ENCODE assay signal across 19 mouse cellular contexts in the genomic region with DNA sequence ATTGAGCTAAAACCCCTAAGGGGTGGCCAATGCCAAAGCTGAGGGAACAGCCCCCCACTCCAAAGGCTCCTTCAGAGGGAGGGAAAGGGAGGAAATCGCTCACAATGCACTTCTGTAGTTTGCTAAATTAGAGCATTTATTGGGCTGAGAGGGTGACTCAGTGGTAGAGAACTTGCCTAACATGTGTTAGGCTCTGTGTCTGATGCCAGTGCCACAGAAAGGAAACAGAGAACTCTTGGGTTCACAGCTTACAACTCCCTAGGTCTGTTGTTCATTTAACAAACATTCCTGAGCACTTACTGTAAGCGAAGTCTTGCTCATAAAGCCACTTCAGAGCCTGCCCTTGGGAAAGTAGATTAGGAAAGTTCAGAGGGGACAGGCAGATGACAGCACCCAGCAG. TPM values are rescaled to one million over a fixed set of nuclear protein-coding genes. Genes with fewer than 3 reads are reported as not detected.
A peak's percentile ranks its signal among the peaks of the same experiment; 100 is the strongest.
DNase-seq lines count a peak whose midpoint lies in the region; ATAC-seq lines count a peak whose summit lies in the region.
"Had no signal": no experiment of that assay in that cellular context is flagged by ENCODE, and none has a peak within 500 bp of the region (broad histone marks: within the 10 kb centered on the region; RNA-seq: fewer than 3 reads in every experiment).

No protein-coding gene starts in this region.

- no peak for ATAC-seq in heart, embryonic 11.5 days (replicated peaks; ENCODE audit: insufficient number of reproducible peaks, low FRiP score, low TSS enrichment)
- ATAC-seq in embryonic facial prominence, embryonic 14.5 days (ENCODE audit: low read depth): no peak
- ATAC-seq in limb, embryonic 15.5 days (ENCODE audit: insufficient number of reproducible peaks, low FRiP score, low TSS enrichment, low read depth): 0 out of 2 replicates have a peak, but pooled peaks have one; percentile 48
- ATAC-seq in megakaryocyte progenitor cell, adult 5-6 weeks (replicated peaks; ENCODE audit: poor library complexity): no peak
- ATAC-seq: forebrain, embryonic 16.5 days; inflammation-experienced regulatory T-cells, adult 6 months had no signal

- no peak for DNase-seq in heart, postnatal 4 days
- peak; percentile 84 for DNase-seq in Muller cell, postnatal 12 days (ENCODE audit: inconsistent ontology term)
- peak; percentile 50 for DNase-seq in embryonic facial prominence, embryonic 14.5 days (ENCODE audit: low spot score)
- DNase-seq in urinary bladder, postnatal 10 days (ENCODE audit: low spot score): no peak
- DNase-seq: layer of hippocampus, postnatal 36 days; lung, postnatal 14 days; thymus, postnatal 4 days had no signal

- no peak overlapping the region for H3K4me3 ChIP-seq in heart, embryonic 11.5 days (ENCODE audit: low read depth, low read length)
- no peak overlapping the region for H3K4me3 ChIP-seq in embryonic facial prominence, embryonic 14.5 days (ENCODE audit: low read depth, low read length)
- no peak overlapping the region for H3K4me3 ChIP-seq in limb, embryonic 15.5 days

- H3K4me2 ChIP-seq in heart, embryonic 11.5 days: no peak overlapping the region
- no peak overlapping the region for H3K4me2 ChIP-seq in embryonic facial prominence, embryonic 14.5 days (ENCODE audit: low read depth, low read length)
- H3K4me2 ChIP-seq in limb, embryonic 15.5 days: no peak overlapping the region
- H3K4me2 ChIP-seq: midbrain, embryonic 11.5 days had no signal

- 52% methylated on average over 2 of the region's 2 CpGs for WGBS in heart, embryonic 11.5 days (ENCODE audit: insufficient replicate concordance)
- WGBS in embryonic facial prominence, embryonic 14.5 days: 27% methylated on average over 2 of the region's 2 CpGs
- WGBS in limb, embryonic 15.5 days: 28% methylated on average over 2 of the region's 2 CpGs

- 0 out of 2 replicates have a peak overlapping the region, but pooled peaks have one; percentile 15 for H3K27ac ChIP-seq in heart, embryonic 11.5 days (ENCODE audit: low read depth, low read length)
- H3K27ac ChIP-seq in embryonic facial prominence, embryonic 14.5 days (replicated peaks; ENCODE audit: low read depth, low read length): peak overlapping the region; percentile 57; the same call in 1 of the 2 replicates
- H3K27ac ChIP-seq in limb, embryonic 15.5 days: peak overlapping the region; percentile 81
- H3K27ac ChIP-seq: liver, embryonic 14.5 days had no signal

- no peaks in the 10 kb centered on the region for H3K27me3 ChIP-seq in heart, embryonic 11.5 days (ENCODE audit: control insufficient read depth, insufficient read depth, low read length)
- no peaks in the 10 kb centered on the region for H3K27me3 ChIP-seq in embryonic facial prominence, embryonic 14.5 days (replicated peaks; ENCODE audit: control insufficient read depth, insufficient read depth, low read length)
- H3K27me3 ChIP-seq in limb, embryonic 15.5 days: no peaks in the 10 kb centered on the region

- H3K36me3 ChIP-seq in heart, embryonic 11.5 days (ENCODE audit: control insufficient read depth, insufficient read depth, low read length): no peaks in the 10 kb centered on the region
- H3K36me3 ChIP-seq in embryonic facial prominence, embryonic 14.5 days (ENCODE audit: control insufficient read depth, insufficient read depth, low read length): no peaks in the 10 kb centered on the region
- H3K36me3 ChIP-seq in limb, embryonic 15.5 days: no peaks in the 10 kb centered on the region

- no peaks in the 10 kb centered on the region for H3K9me3 ChIP-seq in heart, embryonic 11.5 days (replicated peaks; ENCODE audit: control insufficient read depth, low read length)
- no peaks in the 10 kb centered on the region for H3K9me3 ChIP-seq in embryonic facial prominence, embryonic 14.5 days (ENCODE audit: control insufficient read depth, low read length)
- H3K9me3 ChIP-seq in limb, embryonic 15.5 days: no peaks in the 10 kb centered on the region

- peaks cover 11% of the 10 kb centered on the region for H3K4me1 ChIP-seq in heart, embryonic 11.5 days (ENCODE audit: control insufficient read depth, insufficient read depth, low read length)
- H3K4me1 ChIP-seq in embryonic facial prominence, embryonic 14.5 days (ENCODE audit: control insufficient read depth, insufficient read depth, low read length): peaks cover 25% of the 10 kb centered on the region
- peaks cover 52% of the 10 kb centered on the region for H3K4me1 ChIP-seq in limb, embryonic 15.5 days

- no peak overlapping the region for H3K9ac ChIP-seq in heart, embryonic 11.5 days (ENCODE audit: low read depth, low read length)
- H3K9ac ChIP-seq in embryonic facial prominence, embryonic 14.5 days (ENCODE audit: low read depth, low read length): no peak overlapping the region
- H3K9ac ChIP-seq in limb, embryonic 15.5 days: no peak overlapping the region
- H3K9ac ChIP-seq: liver, embryonic 14.5 days had no signal

RNA-seq across cellular contexts. Expression of a gene that starts 15.3 kb away (rescaled TPM):
- polyA plus RNA-seq in heart, embryonic 11.5 days (2014; fragmentation: Nextera tagmentation; extraction: Ambion mirVana): not detected in 2 replicates
- total RNA-seq in heart, postnatal 4 days (2021): not detected
- not detected in 2 replicates for polyA plus RNA-seq in embryonic facial prominence, embryonic 14.5 days (2014; fragmentation: Nextera tagmentation; extraction: Ambion mirVana)
- polyA plus RNA-seq in limb, embryonic 15.5 days (2015; fragmentation: Nextera tagmentation; extraction: Ambion mirVana): not detected in 2 replicates
- total RNA-seq in megakaryocyte progenitor cell, adult 5-6 weeks (2015): not detected in 2 replicates
- total RNA-seq in megakaryocyte progenitor cell, adult 5-6 weeks (2017): not detected in 2 replicates
- total RNA-seq: layer of hippocampus, postnatal 36 days; left cerebral cortex, postnatal 36 days; neutrophil, adult 5-6 weeks had no signal
- polyA plus RNA-seq: forebrain, embryonic 16.5 days; hindbrain, embryonic 11.5 days; inflammation-experienced regulatory T-cells, adult 6 months; kidney, embryonic 16.5 days; liver, embryonic 14.5 days; midbrain, embryonic 11.5 days; testis, adult 2 months had no signal

RNA-seq across cellular contexts. Expression of a gene that starts 29.4 kb away (rescaled TPM):
- 0.11 and 0.17 TPM in 2 replicates for polyA plus RNA-seq in heart, embryonic 11.5 days (2014; fragmentation: Nextera tagmentation; extraction: Ambion mirVana)
- total RNA-seq in heart, postnatal 4 days (2021): 1 to 10 TPM; 4.2 to 4.9 TPM
- 7.5 and 10.0 TPM in 2 replicates for polyA plus RNA-seq in embryonic facial prominence, embryonic 14.5 days (2014; fragmentation: Nextera tagmentation; extraction: Ambion mirVana)
- polyA plus RNA-seq in limb, embryonic 15.5 days (2015; fragmentation: Nextera tagmentation; extraction: Ambion mirVana): 10.8 and 15.3 TPM in 2 replicates
- total RNA-seq in megakaryocyte progenitor cell, adult 5-6 weeks (2015): not detected in 2 replicates
- not detected in 2 replicates for total RNA-seq in megakaryocyte progenitor cell, adult 5-6 weeks (2017)
- total RNA-seq: neutrophil, adult 5-6 weeks had no signal
- polyA plus RNA-seq: inflammation-experienced regulatory T-cells, adult 6 months had no signal

RNA-seq across cellular contexts. Expression of a gene that starts 46.2 kb away (rescaled TPM):
- polyA plus RNA-seq in heart, embryonic 11.5 days (2014; fragmentation: Nextera tagmentation; extraction: Ambion mirVana): 2.1 and 3.1 TPM in 2 replicates
- total RNA-seq in heart, postnatal 4 days (2021): 1 to 10 TPM; 7.0 to 9.8 TPM
- 3.6 and 3.7 TPM in 2 replicates for polyA plus RNA-seq in embryonic facial prominence, embryonic 14.5 days (2014; fragmentation: Nextera tagmentation; extraction: Ambion mirVana)
- polyA plus RNA-seq in limb, embryonic 15.5 days (2015; fragmentation: Nextera tagmentation; extraction: Ambion mirVana): 10.8 and 11.2 TPM in 2 replicates
- 4.7 and 5.7 TPM in 2 replicates for total RNA-seq in megakaryocyte progenitor cell, adult 5-6 weeks (2015)
- total RNA-seq in megakaryocyte progenitor cell, adult 5-6 weeks (2017): 3.5 and 3.7 TPM in 2 replicates

Comparison
In these comparisons a context has a peak if more than half of its experiments do, and no peak if none do; other contexts are left out.
1. H3K27ac ChIP-seq: peak in every context shown above with its lines; median percentile 81 in limb, embryonic 15.5 days; 57 in embryonic facial prominence, embryonic 14.5 days; 15 in heart, embryonic 11.5 days.
2. DNase-seq: peak in Muller cell, postnatal 12 days (single experiment) and embryonic facial prominence, embryonic 14.5 days (single experiment); none in heart, postnatal 4 days (single experiment) and urinary bladder, postnatal 10 days (single experiment).